Mouse (Mus musculus) heart, postnatal 0 days (tissue): ENCODE measurements around the gene Mrgpra6. TPM values are rescaled to one million over a fixed set of nuclear protein-coding genes. Genes with fewer than 3 reads are reported as not detected.
A peak's percentile ranks its signal among the peaks of the same experiment; 100 is the strongest.

Experiments used
- ATAC-seq: fragments of 200-750 bp; cut with Nextera tagmentation; 2 replicates; pipeline ENCODE4 v1.8.0; 2017; ENCODE audit warnings: low read depth, moderate number of reproducible peaks, moderate library complexity; ENCODE audit not compliant: insufficient read depth
- DNase-seq: peaks from one replicate; pipeline ENCODE4 v3.0.0-alpha.2; 2016; ENCODE audit warnings: low spot score
- H3K27ac ChIP-seq: fragments of 300-500 bp; sonication (generic); 2 replicates; pipeline ENCODE4 v1.5.1; 2014; ENCODE audit warnings: low read depth, mild to moderate bottlenecking
- H3K27me3 ChIP-seq: fragments of 300-500 bp; sonication (generic); 2 replicates; pipeline ENCODE4 v1.6.1; 2014; ENCODE audit warnings: low read length, mixed read lengths; ENCODE audit not compliant: control insufficient read depth, insufficient read depth
- H3K36me3 ChIP-seq: fragments of 300-500 bp; sonication (generic); replicated peaks from 2 replicates; pipeline ENCODE4 v1.6.1; 2014; ENCODE audit warnings: low read length, mixed read lengths; ENCODE audit not compliant: control insufficient read depth, insufficient read depth
- H3K4me1 ChIP-seq: fragments of 300-500 bp; sonication (generic); 2 replicates; pipeline ENCODE4 v1.6.1; 2014; ENCODE audit warnings: antibody characterized with exemption; ENCODE audit not compliant: control insufficient read depth, insufficient read depth
- H3K4me2 ChIP-seq: fragments of 300-500 bp; sonication (generic); 2 replicates; pipeline ENCODE4 v1.6.1; 2014; ENCODE audit warnings: low read depth, mild to moderate bottlenecking, low read length, moderate library complexity
- H3K4me3 ChIP-seq: fragments of 300-500 bp; sonication (generic); 2 replicates; pipeline ENCODE4 v1.5.1; 2014; ENCODE audit warnings: low read depth, low read length
- H3K9ac ChIP-seq: fragments of 300-500 bp; sonication (generic); replicated peaks from 2 replicates; pipeline ENCODE4 v1.6.1; 2014; ENCODE audit warnings: low read depth, low read length, mixed read lengths
- H3K9me3 ChIP-seq: fragments of 300-500 bp; sonication (generic); replicated peaks from 2 replicates; pipeline ENCODE4 v1.6.1; 2016; ENCODE audit warnings: low read length; ENCODE audit not compliant: control insufficient read depth
- CTCF ChIP-seq: IDR thresholded peaks from 2 replicates; pipeline ENCODE4 v1.5.1; 2016; ENCODE audit warnings: antibody characterized with exemption, control low read depth, low read depth
- EP300 ChIP-seq: IDR thresholded peaks from 2 replicates; pipeline ENCODE4 v1.6.1; 2016; ENCODE audit warnings: antibody characterized with exemption, low read depth
- WGBS: fragments of 180-500 bp; shearing (Covaris S2); extraction: QIAGEN DNeasy Blood & Tissue Kit; methylation state at CpG from one replicate; pipeline ENCODE4 v1.1.7; 2014; 5-methylcytosine and 5-hydroxymethylcytosine counted together
- polyA plus RNA-seq: library from polyadenylated mRNA; unstranded; fragments of >200 nt; fragmentation: Nextera tagmentation; extraction: Ambion mirVana; gene quantifications from 2 replicates; pipeline ENCODE4 v1.2.1, GENCODE M21; 2015
- total RNA-seq: library from RNA; depleted of rRNA; stranded (reverse); fragments of >200 nt; gene quantifications from 2 replicates; pipeline ENCODE4 v1.2.3, GENCODE M21; 2014; ENCODE audit warnings: low replicate concordance; rRNA removed

The Mrgpra6 gene
- total and polyA plus RNA-seq, 2 experiments from 2014 or later, result not detected

DNA sequence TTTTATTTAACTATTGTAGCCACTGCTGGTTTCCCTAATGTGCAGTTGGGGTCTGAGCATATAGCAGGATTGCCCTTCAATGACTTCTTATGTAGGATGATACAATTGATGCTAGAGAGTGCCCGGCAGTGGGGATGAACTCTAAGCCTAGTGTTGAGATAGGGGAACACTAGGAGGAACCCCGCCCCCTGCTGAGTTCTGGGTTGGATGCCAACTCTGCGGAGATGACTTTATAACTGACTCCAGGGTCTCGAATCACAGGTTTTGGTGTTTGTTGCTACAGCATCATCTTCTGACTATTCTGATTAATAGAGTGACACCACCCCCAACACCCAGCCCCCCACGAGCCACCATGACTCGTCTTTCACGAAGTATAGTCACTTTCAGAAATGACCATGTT lies 56.4 kb downstream of the Mrgpra6 start:
- WGBS, result 72% methylated on average over 7 of the region's 7 CpGs
- H3K4me3 ChIP-seq, result no peak overlapping the region
- no peaks in the 10 kb centered on the region for H3K36me3 ChIP-seq
- TF ChIP-seq CTCF, result no peak
- no peak for TF ChIP-seq EP300
- ATAC-seq (no peak), DNase-seq (no peak)
- H3K27ac ChIP-seq, result no peak overlapping the region
- H3K4me2 ChIP-seq, result no peak overlapping the region
- no peak overlapping the region for H3K9ac ChIP-seq
- no peaks in the 10 kb centered on the region for H3K27me3 ChIP-seq
- no peaks in the 10 kb centered on the region for H3K9me3 ChIP-seq
- no peaks in the 10 kb centered on the region for H3K4me1 ChIP-seq

DNA sequence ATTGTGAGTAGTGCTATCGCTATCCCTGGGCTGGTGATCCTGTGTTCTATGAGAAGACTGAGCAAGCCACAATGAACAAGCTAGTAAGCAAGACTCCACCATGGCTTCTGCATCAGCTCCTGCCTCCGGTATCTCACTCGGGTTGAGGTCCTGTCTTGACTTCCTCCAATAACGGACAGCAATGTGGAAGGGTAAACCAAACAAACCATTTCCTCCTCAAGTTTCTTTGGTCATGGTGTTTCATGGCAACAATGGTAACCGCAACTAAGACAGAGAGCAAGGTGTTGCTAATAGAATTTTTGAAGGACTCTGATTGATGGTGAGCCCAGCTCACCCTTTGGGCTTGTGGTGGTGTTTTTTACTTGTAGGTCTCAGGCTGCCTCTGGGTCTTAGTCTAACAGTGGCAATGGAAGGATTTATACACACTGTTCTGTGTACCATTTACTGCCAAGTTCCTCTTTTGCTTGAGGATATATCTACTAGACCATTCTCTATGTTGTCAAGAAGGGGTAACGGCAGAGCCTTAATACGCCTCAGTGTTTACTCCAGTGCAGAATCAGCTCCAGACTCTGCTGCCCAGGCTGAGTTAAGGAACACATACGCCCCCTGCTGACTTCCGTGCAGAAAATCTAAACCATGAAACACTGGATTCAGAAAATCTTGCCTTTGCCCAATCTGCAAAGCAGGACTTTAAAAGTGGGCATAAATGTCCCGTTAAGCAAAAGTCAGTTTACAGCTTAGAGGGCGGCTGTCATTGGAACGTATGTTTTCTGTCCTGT lies 58.5 kb downstream of the Mrgpra6 start:
- DNase-seq (no peak), ATAC-seq (no peak)
- Histone ChIP-seq H3K4me1 (no peaks in the 10 kb centered on the region), H3K4me3 (no peak overlapping the region), H3K4me2 (no peak overlapping the region), H3K9ac (no peak overlapping the region), H3K36me3 (no peaks in the 10 kb centered on the region), H3K9me3 (no peaks in the 10 kb centered on the region), H3K27me3 (no peaks in the 10 kb centered on the region), H3K27ac (no peak overlapping the region)
- TF ChIP-seq EP300 (no peak), CTCF (peak; percentile 37; the same call in 1 of the 2 replicates)
- 53% methylated on average over 12 of the region's 12 CpGs for WGBS

DNA sequence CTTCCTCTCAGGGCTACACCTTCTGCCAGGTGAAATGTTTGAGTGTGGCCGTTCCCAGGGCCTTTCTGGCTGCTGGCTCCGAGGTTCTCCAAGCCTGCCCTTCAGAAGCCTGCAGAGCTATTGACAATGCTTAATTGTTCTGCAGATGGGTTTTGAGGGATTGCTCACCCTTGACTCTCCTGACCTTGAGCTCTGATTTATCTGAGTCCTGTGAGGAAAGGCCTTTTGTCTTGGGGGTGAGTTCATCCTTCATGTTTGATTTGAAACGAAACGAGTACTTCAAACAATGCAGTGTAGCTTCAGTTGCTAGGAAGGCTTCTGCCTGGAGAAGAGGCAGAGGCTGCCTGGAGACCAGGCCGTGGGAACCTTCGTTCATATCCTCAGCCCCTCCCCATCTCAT lies 60.4 kb downstream of the Mrgpra6 start:
- H3K9me3 ChIP-seq, result no peaks in the 10 kb centered on the region
- no peaks in the 10 kb centered on the region for H3K4me1 ChIP-seq
- H3K27me3 ChIP-seq, result no peaks in the 10 kb centered on the region
- DNase-seq (no peak), ATAC-seq (no peak)
- H3K27ac ChIP-seq, result no peak overlapping the region
- no peaks in the 10 kb centered on the region for H3K36me3 ChIP-seq
- H3K9ac ChIP-seq, result no peak overlapping the region
- no peak overlapping the region for H3K4me3 ChIP-seq
- 35% methylated on average over 6 of the region's 6 CpGs for WGBS
- no peak overlapping the region for H3K4me2 ChIP-seq
- TF ChIP-seq EP300 (no peak), CTCF (no peak)

DNA sequence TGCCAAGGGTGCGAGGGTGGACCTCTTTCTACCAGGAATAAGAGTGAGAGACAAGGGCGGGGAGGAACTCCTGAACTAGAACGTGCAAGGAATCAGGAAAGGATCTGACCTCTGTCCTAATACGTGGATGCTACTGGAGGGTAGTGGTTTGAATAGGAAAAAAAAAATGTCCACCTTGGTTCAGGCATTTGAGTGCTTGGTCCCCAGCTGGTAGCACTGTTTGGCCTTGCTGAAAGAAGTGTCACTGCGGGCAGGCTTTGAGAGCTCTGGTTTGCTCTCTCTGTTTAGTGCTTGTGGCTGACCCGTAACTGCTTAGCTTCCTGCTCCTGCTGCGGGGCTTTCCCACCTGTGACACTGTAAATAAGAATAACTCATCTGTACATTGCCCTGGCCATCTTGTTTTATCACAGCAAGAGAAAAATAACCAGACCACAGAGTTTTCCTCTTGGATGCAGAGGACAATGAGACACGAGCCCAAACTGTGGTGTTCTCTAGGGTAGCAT lies 64.8 kb downstream of the Mrgpra6 start:
- ATAC-seq, result no peak
- Histone ChIP-seq H3K36me3 (no peaks in the 10 kb centered on the region), H3K27ac (no peak overlapping the region), H3K9ac (no peak overlapping the region), H3K4me1 (no peaks in the 10 kb centered on the region), H3K9me3 (no peaks in the 10 kb centered on the region), H3K4me2 (no peak overlapping the region), H3K27me3 (peaks cover 6% of the 10 kb centered on the region), H3K4me3 (no peak overlapping the region)
- WGBS, result 67% methylated on average over 8 of the region's 8 CpGs
- TF ChIP-seq EP300 (no peak), CTCF (no peak)
- no peak for DNase-seq

Other genes with a start within 250 kb of the Mrgpra6 start
- 8.1 and 10.5 TPM in 2 replicates for gene Uevld, start 246.4 kb downstream of the Mrgpra6 start, total RNA-seq
- 4.4 TPM in 2 replicates for gene Uevld, start 246.4 kb downstream of the Mrgpra6 start, polyA plus RNA-seq
- gene Gm9999, start 221.3 kb downstream of the Mrgpra6 start, total RNA-seq, result not detected in 2 replicates
- not detected in 2 replicates for gene Gm9999, start 221.3 kb downstream of the Mrgpra6 start, polyA plus RNA-seq
- 8.7 and 9.4 TPM in 2 replicates for gene Spty2d1, start 196.5 kb downstream of the Mrgpra6 start, total RNA-seq
- 7.7 and 7.8 TPM in 2 replicates for gene Spty2d1, start 196.5 kb downstream of the Mrgpra6 start, polyA plus RNA-seq
- 12.8 and 18.5 TPM in 2 replicates for gene Tmem86a, start 154.3 kb downstream of the Mrgpra6 start, total RNA-seq
- gene Tmem86a, start 154.3 kb downstream of the Mrgpra6 start, polyA plus RNA-seq, result 32.0 and 32.3 TPM in 2 replicates
- gene Ptpn5, start 71.2 kb downstream of the Mrgpra6 start, total RNA-seq, result not detected in 2 replicates
- not detected in 2 replicates for gene Ptpn5, start 71.2 kb downstream of the Mrgpra6 start, polyA plus RNA-seq
- not detected in 2 replicates for gene Mrgpra9, start 47.9 kb upstream of the Mrgpra6 start, total RNA-seq
- not detected in 2 replicates for gene Mrgpra9, start 47.9 kb upstream of the Mrgpra6 start, polyA plus RNA-seq
- gene Mrgpra1, start 149.3 kb upstream of the Mrgpra6 start, total RNA-seq, result not detected in 2 replicates
- gene Mrgpra1, start 149.3 kb upstream of the Mrgpra6 start, polyA plus RNA-seq, result not detected in 2 replicates
- gene Mrgpra2a, start 247.2 kb upstream of the Mrgpra6 start, total RNA-seq, result not detected in 2 replicates
- not detected in 2 replicates for gene Mrgpra2a, start 247.2 kb upstream of the Mrgpra6 start, polyA plus RNA-seq